Mouse (Mus musculus): Measurements from ENCODE around the gene Ebf4.

Gene Ebf4

DNA sequence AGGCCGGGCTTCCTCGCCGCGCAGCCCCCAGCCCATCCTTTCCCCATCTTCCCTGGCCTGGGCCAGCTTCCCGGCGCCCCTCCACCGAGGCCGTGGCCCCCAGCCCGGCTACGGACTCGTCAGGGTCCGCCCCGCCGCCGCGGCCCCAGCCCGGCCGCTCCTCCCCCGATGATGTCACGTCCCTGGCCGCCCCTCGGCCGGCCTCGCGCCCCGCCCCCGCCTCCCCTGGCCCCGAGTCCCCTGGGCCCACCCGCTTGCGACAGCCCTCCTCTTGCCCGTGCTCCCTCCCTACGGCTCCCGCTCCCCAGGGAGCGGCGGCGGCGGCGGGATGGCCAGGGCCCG lies at the start of gene Ebf4:
Gene Ebf4 (plus strand): TSS at position 234 of the 342 bp plus-strand sequence.
- DNase-seq, result no peak

DNA sequence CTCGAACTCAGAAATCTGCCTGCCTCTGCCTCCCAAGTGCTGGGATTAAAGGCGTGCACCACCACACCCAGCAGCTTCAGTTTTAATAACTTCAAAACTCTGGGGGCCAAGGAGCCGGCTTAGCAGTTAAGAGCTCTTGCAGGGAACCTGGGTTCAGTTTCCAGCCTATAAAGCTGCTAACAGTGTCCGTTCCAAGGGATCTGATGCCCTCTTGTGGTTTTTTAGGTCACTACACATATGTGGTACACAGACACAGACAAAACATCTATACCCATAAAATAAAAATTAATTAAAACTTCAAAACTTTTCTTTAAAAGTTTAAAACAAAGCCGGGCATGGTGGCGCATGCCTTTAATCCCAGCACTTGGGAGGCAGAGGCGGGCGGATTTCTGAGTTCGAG lies 48.1 kb upstream of the Ebf4 start:
- peak; percentile 8 for DNase-seq

DNA sequence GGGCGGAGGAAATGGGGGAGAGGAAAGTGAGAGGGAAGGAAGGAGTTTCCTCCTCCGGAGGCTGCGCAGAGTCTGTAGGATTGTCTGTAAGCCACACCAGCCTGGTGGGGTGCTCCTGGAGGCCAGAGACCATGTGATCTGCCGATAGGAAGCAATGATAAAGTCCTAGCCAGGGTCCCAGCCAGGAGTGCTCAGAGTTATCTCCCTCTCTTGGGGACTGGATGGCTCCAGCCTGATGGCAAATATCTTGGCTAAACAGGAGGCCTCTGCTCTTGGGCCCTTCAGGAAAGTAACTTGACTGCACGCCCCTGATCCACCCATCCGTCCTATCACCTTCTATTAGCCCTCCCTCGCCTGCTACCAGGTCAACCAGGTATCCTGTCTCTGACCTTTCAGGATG lies 46.7 kb upstream of the Ebf4 start:
- no peak for DNase-seq

DNA sequence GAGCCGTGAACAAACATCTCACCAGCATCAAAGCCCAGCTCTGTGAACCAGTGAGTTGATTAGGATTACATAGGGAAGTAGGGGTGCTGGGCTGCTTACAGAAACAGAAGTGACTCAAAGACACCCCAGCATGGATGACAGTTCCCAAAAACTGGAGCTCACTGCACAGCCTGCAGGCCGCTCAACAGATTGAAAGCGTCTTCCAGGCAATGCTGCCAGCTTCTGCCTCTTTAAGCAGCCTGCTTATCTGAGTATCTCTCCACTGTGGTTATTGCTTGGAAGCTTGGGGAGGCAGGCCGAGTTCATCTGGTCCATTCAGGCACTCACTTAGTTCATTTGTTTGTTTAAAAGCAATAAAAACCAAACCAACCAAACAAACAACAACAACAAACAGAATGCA lies 38.2 kb upstream of the Ebf4 start:
- DNase-seq, result no peak

DNA sequence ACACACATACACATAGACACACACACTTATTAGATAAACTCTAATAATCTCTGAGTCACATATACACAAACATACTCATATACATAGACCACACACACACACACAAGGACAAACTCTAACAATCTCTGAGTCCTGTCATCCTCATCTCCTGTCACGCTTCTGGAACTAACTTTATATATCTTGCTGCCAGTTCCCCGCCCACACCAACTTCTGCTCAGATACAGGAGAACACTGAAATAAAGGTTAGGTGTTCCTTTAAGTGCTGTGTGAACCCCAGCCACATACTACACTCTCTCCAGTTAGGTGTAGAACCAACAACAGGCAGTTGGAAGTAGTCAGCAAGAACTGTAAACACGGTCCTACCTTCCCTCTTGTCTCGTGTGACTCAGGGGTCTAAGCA lies 34.1 kb upstream of the Ebf4 start:
- no peak for DNase-seq

DNA sequence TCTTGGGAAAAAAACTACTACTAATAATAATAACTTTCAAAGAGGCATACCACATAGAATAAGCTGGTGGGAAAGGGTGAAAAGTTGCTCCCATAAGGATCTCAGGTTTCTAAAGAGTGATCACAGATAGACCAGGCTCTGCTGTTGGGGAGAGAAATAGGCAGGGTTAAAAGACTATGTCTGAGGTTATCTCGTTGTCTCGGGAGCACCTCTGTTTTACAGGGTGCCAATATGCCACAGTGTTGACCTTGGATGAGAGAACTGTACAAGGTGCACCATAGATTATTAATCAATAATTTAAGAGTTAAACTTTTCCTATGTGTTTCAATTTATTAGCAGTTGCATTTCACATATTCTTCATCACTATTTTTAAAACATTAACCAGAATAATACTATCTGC lies 33.1 kb upstream of the Ebf4 start:
- no peak for DNase-seq

DNA sequence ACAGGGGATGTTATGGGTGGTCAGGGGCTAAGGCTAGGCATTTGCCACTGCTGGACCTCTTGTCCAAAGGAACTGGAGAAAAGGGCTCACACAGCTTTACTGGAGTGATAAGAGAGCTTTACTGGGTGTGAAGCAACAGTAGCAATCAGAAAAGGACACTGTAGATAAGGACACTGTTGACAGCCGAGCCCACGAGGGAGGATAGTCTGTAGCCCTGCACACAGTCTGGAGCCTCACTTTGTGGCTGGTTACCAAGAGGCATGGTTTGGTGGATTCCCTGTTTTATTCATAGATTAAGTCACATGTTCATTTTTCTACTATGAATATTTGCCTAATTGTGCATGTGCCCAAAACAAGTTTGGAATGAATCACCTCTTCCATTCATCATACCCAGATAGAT lies 32.6 kb upstream of the Ebf4 start:
- no peak for DNase-seq

DNA sequence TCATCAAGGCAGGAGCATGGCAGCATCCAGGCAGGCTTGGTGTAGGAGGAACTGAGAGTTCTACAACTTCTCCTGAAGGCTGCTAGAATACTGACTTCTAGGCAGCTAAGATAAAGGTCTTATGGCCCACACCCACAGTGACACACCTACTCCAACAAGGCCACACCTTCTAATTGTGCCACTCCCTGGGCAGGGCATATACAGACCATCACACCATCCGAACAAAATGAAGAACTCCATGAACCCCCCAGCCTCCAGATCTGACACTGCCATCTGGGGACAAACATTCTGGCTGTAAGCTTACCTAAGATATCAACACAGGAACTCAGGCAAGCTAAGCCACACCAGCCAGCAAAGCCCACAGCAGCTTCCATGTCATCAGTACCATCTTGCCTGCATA lies 29.4 kb upstream of the Ebf4 start:
- no peak for DNase-seq

DNA sequence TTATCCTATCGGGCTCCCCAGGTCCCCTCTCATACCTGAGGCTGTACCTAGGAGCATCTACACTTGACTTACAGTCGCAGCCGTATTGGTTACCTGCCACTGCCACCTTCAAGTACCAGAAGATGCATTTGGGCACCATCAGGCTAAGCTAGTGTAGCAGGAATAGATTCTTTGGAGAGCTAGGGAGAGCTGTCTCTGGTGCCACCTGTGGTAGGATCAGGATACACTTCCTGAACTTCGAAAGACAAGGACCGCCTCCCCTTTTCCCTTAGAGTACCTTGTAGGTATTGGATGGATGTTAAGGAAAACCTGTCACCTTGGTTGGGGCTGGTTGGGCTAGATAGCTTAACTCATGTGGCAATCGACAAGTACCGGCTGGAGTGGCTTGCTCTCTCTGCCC lies 26.9 kb upstream of the Ebf4 start:
- DNase-seq, result no peak

DNA sequence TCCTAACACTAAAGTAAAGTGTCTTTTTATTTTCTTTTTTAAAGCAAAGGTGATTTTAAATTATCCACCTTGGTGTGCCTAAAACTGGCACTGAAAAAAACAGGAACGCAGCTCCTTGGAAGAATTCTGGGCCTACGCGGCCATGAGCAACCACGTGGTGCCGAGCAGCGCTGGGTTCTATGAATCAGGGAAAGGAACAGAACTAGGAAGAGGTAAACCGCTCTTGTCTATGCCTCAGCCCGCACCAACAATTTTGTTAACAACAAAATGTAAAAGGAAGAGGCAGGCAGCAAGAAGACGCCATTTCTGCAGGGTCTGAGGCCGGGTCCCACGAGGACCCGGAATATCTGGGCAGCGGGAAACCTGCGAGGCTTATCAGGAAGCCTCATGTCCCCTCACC lies 21.2 kb upstream of the Ebf4 start:
- no peak for DNase-seq

DNA sequence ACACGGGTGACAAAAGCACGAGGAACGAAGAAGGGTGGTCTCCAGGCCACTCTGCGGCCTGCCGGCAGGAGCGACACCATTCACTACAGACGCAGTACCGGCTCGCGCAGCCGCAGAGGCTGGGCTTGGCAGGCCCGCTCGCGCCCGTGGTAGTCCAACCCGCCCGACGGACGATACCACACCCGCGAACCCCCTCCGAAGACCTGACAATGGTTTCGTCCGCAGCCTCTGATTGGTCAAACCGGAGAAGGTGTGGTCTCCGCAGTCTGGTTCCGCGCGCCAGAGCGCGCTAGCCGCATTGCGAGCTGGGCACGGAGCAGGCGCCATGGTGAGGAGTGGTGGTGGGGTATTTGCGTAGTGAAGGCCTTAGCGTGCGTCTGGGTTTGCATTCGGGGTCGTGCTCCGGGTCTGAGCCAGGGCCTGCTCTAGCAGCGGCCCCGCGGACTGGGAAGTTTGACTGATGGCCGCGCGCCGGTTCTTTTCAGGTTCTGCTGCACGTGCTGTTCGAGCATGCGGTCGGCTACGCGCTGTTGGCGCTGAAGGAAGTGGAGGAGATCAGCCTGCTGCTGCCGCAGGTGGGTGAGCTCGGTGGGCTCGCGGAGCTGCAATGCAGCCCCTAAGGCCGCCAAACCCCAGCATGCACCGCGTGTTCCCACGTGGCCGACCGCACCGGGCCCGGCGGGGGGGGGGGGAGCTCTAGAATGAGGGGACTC lies 20.7 kb upstream of the Ebf4 start, which contains the start of gene Nop56:
Gene Nop56 (plus strand): TSS at position 282 of the 713 bp plus-strand sequence.
- DNase-seq, result peak; percentile 100

DNA sequence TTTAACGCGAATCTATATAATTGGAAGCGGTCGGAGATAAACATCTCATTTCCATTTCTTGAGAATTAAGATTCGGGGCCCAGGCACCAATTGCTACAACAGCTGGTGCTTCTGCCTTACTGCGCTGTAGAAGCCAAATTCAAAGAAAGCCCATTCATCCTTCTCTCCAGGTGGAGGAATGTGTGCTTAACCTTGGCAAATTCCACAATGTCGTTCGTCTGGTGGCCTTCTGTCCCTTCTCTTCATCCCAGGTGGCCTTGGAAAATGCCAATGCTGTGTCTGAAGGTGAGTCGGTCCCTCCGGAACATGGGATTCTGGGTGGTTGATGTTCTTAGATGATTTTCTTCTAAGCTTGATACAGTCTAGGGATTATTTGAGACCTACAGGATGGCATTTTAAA lies 20.1 kb upstream of the Ebf4 start:
- no peak for DNase-seq

DNA sequence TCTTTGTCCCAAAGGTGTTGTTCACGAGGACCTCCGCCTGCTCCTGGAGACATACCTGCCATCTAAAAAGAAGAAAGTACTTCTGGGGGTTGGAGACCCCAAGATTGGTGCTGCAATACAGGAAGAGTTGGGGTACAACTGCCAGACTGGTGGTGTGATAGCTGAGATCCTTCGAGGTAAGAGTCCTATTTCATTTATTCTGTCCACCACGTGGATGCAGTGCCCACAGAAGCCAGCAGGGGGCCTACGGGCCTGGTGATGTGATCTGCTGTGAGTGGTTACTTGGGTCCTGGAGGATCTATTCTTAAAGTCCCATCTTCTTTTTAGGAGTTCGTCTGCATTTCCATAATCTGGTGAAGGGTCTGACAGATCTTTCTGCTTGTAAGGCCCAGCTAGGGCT lies 19.3 kb upstream of the Ebf4 start:
- DNase-seq, result peak; percentile 62

DNA sequence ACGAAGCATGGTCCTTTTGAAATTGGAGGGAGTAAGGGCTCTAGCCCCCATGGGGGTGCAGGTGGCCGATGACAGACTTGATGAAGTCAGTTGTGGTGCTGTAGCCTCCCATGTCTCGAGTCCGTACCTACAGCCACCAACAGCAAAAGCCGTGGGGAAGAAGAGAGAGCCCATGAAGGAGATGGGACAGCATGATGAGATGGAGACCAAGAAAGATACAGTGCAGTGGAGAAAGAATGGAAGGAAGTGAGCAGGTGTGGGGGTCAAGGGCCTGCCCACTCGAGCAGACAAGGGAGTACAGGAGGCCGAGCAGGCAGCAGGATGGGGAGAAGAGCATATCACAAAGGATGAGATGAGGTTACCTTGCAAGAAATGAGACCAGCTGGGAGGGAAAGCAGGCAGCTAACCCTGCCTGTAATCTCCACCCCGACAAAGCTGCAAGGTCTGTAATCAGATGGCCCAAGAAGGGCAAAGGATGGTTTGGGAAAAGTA lies 15.3 kb upstream of the Ebf4 start:
- no peak for DNase-seq

DNA sequence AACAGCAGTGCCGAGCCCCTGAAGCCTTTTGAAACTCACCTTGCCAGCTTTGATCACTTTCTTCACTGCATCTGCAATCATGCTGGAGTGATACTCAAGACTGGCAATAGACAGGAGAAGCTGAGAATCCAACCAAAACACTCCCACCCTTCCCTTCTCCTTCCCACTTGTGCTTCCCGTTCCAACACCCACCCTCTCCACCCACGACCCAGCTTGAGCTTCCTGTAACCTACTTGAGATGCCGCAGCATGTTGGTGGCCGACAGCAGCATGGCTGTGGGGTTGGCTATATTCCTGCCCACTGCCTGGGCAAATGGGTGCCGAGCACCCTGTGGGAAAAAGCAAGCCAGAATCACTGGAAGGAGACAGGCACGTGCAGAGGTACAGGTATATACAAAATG lies 14.7 kb upstream of the Ebf4 start:
- no peak for DNase-seq

DNA sequence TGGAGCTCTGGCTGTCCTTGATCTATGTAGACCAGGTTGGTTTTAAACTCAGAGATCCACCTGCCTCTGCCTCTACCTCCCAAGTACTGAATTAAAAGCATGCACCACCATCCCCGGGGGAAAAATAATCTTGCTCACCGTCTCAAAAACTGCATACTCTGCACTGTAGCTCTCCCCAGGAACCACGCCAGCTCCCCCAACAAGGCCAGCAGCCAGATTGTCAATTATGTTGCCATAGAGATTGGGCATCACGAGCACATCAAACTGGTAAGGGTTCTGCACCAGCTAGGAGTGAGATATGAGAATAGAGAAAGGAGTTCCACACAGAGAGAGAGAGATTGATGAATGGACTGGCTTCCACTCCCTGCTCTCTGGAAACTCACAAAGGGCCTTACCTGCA lies 14.2 kb upstream of the Ebf4 start:
- DNase-seq, result no peak

DNA sequence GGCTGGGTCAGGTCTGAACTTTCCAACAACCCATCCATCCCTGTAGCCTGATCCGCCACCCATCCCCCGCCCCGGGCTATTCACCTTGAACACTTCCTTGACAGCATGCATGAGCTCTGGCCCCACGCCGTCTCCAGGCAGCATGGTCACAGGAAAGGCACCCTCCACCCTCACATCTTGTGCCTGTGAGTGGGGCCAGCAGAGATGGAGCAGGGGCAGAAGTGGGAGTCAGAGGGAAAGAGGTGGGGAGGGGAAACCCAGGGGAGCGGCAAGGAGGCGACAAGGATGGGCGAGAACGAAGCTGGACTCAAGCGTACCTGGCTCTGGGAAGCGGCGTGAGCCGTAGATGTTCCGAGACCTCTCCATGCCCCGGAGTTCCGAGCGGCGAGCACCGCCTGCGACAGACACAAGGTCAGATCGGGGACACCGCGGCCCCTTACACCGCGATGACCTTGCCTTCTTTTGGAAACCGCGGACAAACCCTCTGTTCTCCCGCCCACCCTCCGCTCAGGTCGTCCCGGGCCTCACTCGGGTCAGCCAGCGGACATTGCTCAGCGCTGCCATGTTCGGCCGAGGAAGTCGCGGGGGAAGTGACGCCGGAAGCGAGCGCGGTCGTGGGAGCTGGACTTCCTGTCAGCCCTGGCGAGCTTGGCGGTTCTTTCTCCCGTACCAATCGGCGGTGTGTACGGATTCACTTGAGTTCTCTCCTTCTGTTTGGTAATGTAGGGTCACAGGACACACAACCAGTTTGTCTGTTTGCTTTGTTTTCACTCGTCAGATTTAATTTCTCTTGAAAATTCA lies 10.9 kb upstream of the Ebf4 start, which contains the start of gene Idh3b:
Gene Idh3b (minus strand): TSS at position 694 of the 801 bp plus-strand sequence.
- peak; percentile 79 for DNase-seq

DNA sequence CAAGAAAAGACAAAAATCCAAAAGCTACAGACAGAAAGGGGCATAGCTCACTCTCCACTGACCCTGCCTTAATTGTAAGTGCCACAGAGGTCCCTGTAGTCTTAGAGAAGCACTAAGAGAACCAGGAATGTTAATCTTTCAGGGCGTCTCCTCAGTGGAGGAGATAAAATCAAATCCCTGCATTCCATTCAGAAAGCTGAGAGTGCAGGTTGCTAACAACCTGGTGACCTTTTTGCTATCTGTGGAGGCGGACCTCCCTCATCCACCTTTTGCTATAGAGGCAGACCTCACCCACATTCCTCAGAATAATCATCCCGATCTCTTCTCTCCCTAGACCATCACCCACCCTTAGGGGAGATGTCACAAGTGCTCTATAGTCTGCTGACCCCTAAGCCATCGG lies 5.9 kb upstream of the Ebf4 start:
- DNase-seq, result no peak

DNA sequence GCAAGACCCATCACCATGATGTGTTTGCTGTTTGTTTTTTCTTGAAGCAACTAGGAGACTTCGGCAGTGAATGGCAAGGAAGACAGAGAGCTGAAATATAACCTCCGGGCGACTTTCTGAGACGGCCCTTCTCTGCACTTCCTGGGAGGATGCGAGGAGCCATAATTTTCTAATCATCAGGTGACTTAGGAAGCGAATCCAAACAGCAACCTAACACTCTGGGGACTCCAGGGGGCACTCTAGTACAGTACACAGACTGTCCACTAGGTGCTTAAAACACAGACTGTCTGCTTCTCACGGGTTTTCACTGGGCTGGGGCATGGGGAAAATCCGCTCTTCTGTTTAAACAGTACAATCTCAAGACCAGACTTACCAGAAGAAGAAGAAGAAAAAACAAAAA lies 3.5 kb upstream of the Ebf4 start:
- DNase-seq, result peak; percentile 52

DNA sequence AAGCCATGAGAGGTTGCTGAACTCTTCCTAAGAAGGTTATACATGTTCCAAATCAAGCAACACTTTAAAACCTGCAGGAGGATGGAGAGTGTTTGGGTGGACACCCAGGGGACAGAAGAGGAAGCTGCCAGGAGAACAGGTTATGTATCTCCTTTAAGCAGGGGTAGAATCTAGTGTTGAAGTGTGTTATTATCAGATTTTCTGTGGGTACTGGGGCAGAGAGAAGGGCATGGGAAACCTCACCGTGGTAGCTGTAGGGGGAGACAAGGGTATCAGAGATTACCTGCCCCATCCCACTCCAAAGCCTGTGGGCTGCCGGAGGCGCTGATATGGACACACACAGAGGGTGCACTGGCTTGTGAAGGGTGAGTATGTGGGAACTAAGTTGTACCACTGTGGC lies 2.0 kb upstream of the Ebf4 start:
- DNase-seq, result no peak

DNA sequence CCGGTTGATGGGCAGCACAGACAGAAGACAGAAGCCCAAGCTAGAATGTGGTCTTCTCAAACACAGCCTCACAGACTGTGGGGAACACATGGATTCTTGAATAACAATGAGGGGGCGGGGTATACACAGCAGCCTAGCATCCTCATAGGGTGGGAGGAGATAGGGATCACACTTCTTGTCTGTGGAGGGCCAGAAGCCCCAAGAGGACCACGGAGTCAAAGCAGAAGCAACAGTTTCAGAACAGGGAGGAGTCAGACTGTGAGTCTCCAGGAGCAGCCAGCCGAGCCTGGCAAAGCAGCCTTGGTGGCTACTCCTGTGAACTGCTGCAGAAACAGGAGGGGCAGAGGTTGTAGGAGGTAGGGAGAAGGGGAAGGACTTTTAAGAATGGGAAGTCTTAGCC lies 1.5 kb upstream of the Ebf4 start:
- no peak for DNase-seq

DNA sequence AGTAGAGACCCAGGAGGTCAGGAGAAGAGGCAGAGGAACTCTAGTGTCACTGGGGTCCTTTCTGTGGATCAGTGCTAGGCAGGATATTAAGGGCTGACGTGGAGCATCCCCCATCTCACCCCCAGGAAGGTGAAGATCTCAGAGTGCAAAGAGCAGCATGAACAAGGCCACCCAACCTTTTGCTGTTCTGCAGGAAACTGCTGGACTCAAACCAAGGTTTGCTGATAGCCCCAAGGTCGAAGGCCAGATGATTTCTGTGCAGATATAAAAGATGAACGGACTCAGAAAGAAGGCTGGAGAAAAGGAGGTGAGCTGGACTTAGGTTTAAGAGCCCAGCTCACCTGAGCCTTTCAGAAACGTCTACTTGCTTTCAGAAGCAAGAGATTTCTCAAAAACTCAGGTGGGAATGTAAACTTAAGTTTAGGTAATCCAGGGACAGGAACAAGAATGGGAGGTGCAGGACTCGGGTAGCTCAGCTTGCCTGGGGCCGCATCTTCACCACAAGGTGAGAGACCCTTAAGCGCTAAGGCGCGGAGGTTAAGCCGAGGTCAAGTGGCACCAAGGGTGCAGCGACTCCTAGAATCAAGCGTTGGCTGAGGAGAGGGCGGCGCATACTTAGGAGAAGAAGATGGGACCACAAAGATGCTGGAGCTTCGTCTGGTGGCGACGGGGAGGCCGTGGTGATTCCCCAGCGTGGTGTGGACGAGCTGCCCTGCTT lies 592 bp upstream of the Ebf4 start:
- no peak for DNase-seq

DNA sequence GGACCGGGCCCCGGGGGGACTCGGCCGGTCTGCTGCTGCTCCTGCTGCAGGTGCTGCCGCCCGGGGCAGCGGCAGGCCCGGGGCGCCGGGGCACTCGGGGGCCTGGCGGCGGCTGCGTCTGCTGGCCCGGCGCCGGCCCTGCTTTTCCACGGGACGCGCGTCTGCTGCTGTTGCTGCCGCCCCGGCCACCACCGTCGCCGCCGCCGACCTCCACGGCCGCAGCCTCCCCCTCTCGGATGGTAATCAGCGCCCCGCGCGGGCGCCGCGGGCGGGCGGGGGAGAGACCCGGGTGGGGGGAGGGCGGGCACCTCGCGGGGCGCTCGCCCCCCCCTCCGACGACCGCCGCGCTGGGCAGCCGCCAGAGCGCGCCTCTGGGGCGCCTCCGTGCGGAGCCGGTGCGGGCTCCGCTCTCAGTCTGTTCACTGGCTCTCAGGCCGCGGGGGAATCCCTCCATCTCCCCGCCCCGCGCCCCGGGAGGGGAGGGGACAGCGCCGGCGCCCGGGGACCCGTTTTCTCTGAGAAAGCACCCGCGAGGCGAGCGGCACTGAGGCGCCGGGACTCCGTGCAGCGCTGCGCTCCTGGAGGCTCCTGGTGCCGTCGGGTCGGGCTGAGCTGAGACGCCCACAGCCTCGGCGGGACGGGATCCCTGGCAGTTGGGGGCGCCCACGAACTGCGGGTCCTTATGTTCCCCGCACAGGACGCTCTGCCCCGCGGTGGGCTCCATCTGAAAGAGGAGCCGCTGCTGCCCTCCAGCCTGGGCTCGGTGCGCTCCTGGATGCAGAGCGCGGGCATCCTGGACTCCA lies 563 bp downstream of the Ebf4 start:
- DNase-seq, result peak; percentile 31
